Mouse (Mus musculus): ENCODE measurements around the gene Ocln. TPM values are rescaled to one million over a fixed set of nuclear protein-coding genes. Genes with fewer than 3 reads are reported as not detected.

Ocln gene
- polyA plus RNA-seq, 2 experiments = 3.1 to 8.8 TPM

DNA sequence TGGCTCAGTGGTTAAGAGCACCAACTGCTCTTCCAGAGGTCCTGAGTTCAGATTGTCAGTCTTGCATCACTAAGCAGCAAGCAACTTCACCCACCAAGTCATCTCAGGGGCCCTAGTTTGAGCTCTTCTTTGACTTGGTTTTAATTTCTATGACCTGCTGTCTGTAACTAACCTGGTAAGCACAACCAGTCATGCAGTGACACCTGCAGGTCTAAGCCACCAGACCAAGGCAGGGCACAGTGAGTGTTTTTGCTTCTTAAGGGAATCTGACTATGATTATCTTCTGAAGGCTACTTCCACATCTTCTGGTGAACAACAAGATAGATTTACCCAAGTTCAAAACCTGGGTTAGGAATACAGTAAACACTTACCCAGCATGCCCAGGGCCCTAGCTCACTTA is 27.4 kb upstream of the Ocln start:
- H3K4me2 ChIP-seq (replicated peaks; ENCODE audit: low read depth, low read length, severe bottlenecking) = no peak overlapping the region
- ATAC-seq (ENCODE audit: low FRiP score, low read depth) (no peak), DNase-seq (ENCODE audit: low spot score) (no peak)
- no peaks in the 10 kb centered on the region for H3K27me3 ChIP-seq (ENCODE audit: control insufficient read depth, insufficient read depth, low read length)
- no peak overlapping the region for H3K9ac ChIP-seq (ENCODE audit: low read depth, low read length, severe bottlenecking)
- H3K9me3 ChIP-seq (ENCODE audit: control insufficient read depth, low read length) = no peaks in the 10 kb centered on the region
- no peaks in the 10 kb centered on the region for H3K36me3 ChIP-seq (ENCODE audit: control insufficient read depth, insufficient read depth, low read length)
- no peak overlapping the region for H3K27ac ChIP-seq (replicated peaks; ENCODE audit: low read depth, low read length)
- H3K4me1 ChIP-seq (ENCODE audit: control insufficient read depth, insufficient read depth, low read length) = no peaks in the 10 kb centered on the region
- no peak overlapping the region for H3K4me3 ChIP-seq (replicated peaks; ENCODE audit: low read length)
- TF ChIP-seq POLR2A (IDR thresholded peaks at IDR 0.05; ENCODE audit: borderline replicate concordance, extremely low read depth, insufficient read depth, insufficient read length) = no peak

DNA sequence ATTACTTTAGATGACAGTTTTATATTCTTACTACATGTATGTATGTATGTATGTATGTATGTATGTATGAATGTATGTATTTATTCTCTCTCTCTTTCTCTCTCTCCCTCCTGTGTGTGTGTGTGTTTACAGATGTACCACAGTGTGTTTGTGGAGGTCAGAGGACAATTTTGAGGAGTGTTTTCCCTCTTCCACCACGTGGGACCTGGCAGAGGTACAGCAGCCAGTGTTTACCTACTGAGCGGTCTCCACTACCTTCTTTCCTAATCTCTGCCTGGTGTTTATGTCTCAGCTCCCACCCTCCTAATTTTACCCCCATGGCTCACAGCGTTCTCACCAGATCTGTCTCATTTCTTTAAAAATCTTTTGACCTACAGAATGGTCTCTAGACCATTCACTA is 26.7 kb upstream of the Ocln start:
- H3K9me3 ChIP-seq (ENCODE audit: control insufficient read depth, low read length) = no peaks in the 10 kb centered on the region
- H3K4me3 ChIP-seq (replicated peaks; ENCODE audit: low read length) = no peak overlapping the region
- no peak for TF ChIP-seq POLR2A (IDR thresholded peaks at IDR 0.05; ENCODE audit: borderline replicate concordance, extremely low read depth, insufficient read depth, insufficient read length)
- no peak overlapping the region for H3K9ac ChIP-seq (ENCODE audit: low read depth, low read length, severe bottlenecking)
- no peaks in the 10 kb centered on the region for H3K36me3 ChIP-seq (ENCODE audit: control insufficient read depth, insufficient read depth, low read length)
- 62% methylated on average over 3 of the region's 3 CpGs for WGBS
- no peak overlapping the region for H3K4me2 ChIP-seq (replicated peaks; ENCODE audit: low read depth, low read length, severe bottlenecking)
- no peak for DNase-seq (ENCODE audit: low spot score)
- no peaks in the 10 kb centered on the region for H3K4me1 ChIP-seq (ENCODE audit: control insufficient read depth, insufficient read depth, low read length)
- H3K27ac ChIP-seq (replicated peaks; ENCODE audit: low read depth, low read length) = no peak overlapping the region
- no peaks in the 10 kb centered on the region for H3K27me3 ChIP-seq (ENCODE audit: control insufficient read depth, insufficient read depth, low read length)
- ATAC-seq (ENCODE audit: low FRiP score, low read depth) = no peak

DNA sequence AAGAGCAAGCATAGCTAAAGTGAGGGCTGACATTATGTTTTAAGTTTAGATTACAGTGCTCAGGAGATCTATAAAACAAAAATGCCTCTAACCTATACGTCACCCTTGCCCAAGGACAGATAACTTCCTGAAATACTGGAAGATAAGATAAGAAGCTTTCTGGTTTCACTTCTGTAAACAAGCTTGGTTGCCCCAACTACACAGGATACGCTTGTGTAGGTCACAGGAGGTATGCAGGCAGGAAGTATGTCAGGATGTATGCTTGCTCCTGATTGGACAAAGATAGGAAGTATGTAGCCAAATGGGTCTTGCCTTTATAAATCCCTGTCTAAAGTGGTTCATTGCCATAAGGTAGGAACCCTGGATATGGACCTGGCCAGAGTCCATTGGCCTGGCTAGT is 23.4 kb upstream of the Ocln start:
- Histone ChIP-seq H3K9ac (ENCODE audit: low read depth, low read length, severe bottlenecking) (no peak overlapping the region), H3K9me3 (ENCODE audit: control insufficient read depth, low read length) (no peaks in the 10 kb centered on the region), H3K27me3 (ENCODE audit: control insufficient read depth, insufficient read depth, low read length) (no peaks in the 10 kb centered on the region), H3K27ac (replicated peaks; ENCODE audit: low read depth, low read length) (no peak overlapping the region), H3K36me3 (ENCODE audit: control insufficient read depth, insufficient read depth, low read length) (no peaks in the 10 kb centered on the region), H3K4me1 (ENCODE audit: control insufficient read depth, insufficient read depth, low read length) (no peaks in the 10 kb centered on the region), H3K4me3 (replicated peaks; ENCODE audit: low read length) (no peak overlapping the region), H3K4me2 (replicated peaks; ENCODE audit: low read depth, low read length, severe bottlenecking) (no peak overlapping the region)
- no peak for TF ChIP-seq POLR2A (IDR thresholded peaks at IDR 0.05; ENCODE audit: borderline replicate concordance, extremely low read depth, insufficient read depth, insufficient read length)
- no peak for ATAC-seq (ENCODE audit: low FRiP score, low read depth)
- WGBS = 69% methylated on average over 2 of the region's 2 CpGs
- DNase-seq (ENCODE audit: low spot score) = no peak

DNA sequence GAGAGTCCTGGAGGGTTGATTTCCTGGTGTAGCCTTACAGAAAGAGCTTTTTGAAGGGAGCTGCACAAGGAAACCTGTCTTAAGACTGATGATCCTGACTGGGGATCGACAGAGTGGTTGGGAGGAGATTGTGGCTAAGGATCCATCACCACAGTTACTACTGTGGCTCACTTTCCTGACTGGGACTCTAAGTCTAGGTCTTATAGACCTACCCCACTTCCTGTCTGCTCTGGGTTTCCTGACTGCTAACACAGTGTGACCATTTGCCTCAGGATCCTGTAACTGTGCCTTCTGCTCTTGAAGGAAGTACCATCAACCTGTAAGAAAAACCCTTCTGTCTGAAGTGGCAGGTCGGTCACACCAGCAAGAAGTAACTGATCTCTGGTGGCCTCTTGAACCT is 18.2 kb upstream of the Ocln start:
- H3K9ac ChIP-seq (ENCODE audit: low read depth, low read length, severe bottlenecking) = no peak overlapping the region
- H3K4me3 ChIP-seq (replicated peaks; ENCODE audit: low read length) = no peak overlapping the region
- no peaks in the 10 kb centered on the region for H3K36me3 ChIP-seq (ENCODE audit: control insufficient read depth, insufficient read depth, low read length)
- no peak overlapping the region for H3K27ac ChIP-seq (replicated peaks; ENCODE audit: low read depth, low read length)
- 47% methylated on average over 2 of the region's 2 CpGs for WGBS
- ATAC-seq (ENCODE audit: low FRiP score, low read depth) (no peak), DNase-seq (ENCODE audit: low spot score) (no peak)
- no peak for TF ChIP-seq POLR2A (IDR thresholded peaks at IDR 0.05; ENCODE audit: borderline replicate concordance, extremely low read depth, insufficient read depth, insufficient read length)
- H3K4me2 ChIP-seq (replicated peaks; ENCODE audit: low read depth, low read length, severe bottlenecking) = no peak overlapping the region
- no peaks in the 10 kb centered on the region for H3K27me3 ChIP-seq (ENCODE audit: control insufficient read depth, insufficient read depth, low read length)
- no peaks in the 10 kb centered on the region for H3K9me3 ChIP-seq (ENCODE audit: control insufficient read depth, low read length)
- no peaks in the 10 kb centered on the region for H3K4me1 ChIP-seq (ENCODE audit: control insufficient read depth, insufficient read depth, low read length)

DNA sequence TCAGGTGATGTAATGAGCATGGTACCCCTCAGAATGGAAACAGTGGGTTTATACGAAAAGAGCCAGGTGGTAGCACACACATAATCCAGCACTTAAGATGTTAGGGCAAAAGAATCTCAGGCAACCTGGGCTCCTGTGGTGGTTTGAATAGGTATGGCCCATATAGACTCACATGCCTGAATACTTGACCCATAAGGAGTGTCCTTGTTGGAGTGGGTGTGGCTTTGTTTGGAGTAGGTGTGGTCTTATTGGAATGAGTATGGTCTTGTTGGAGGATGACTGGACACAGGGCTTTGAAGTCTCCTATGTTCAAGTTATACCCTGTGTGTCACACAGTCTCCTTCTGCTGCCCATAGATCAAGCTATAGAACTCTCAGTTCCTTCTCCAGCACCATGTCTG is 15.8 kb upstream of the Ocln start:
- ATAC-seq (ENCODE audit: low FRiP score, low read depth) (no peak), DNase-seq (ENCODE audit: low spot score) (no peak)
- no peaks in the 10 kb centered on the region for H3K9me3 ChIP-seq (ENCODE audit: control insufficient read depth, low read length)
- WGBS = 88% methylated on average over 1 of the region's 1 CpGs
- no peak overlapping the region for H3K9ac ChIP-seq (ENCODE audit: low read depth, low read length, severe bottlenecking)
- no peaks in the 10 kb centered on the region for H3K36me3 ChIP-seq (ENCODE audit: control insufficient read depth, insufficient read depth, low read length)
- no peaks in the 10 kb centered on the region for H3K4me1 ChIP-seq (ENCODE audit: control insufficient read depth, insufficient read depth, low read length)
- TF ChIP-seq POLR2A (IDR thresholded peaks at IDR 0.05; ENCODE audit: borderline replicate concordance, extremely low read depth, insufficient read depth, insufficient read length) = no peak
- no peak overlapping the region for H3K27ac ChIP-seq (replicated peaks; ENCODE audit: low read depth, low read length)
- H3K4me3 ChIP-seq (replicated peaks; ENCODE audit: low read length) = no peak overlapping the region
- no peaks in the 10 kb centered on the region for H3K27me3 ChIP-seq (ENCODE audit: control insufficient read depth, insufficient read depth, low read length)
- no peak overlapping the region for H3K4me2 ChIP-seq (replicated peaks; ENCODE audit: low read depth, low read length, severe bottlenecking)

DNA sequence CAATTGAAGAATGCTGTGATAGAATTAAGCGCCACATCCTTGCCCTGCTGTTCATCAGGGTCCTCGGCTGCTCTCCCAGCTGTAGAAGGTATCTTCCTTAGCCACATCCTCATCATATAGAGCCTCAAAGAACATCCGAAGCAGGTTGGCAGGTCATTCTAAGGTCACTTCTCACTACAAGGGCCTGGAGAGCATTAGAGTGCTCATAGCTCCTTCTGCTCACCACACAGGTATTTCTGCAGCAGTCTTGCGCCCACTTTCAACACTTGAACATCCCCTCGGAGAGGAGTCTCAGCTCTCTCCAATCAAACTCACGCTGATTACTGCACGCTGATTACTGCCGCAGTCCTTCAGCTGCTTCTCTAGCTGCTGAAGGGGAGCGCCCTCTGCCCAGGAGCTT is 6.9 kb upstream of the Ocln start:
- TF ChIP-seq POLR2A (IDR thresholded peaks at IDR 0.05; ENCODE audit: borderline replicate concordance, extremely low read depth, insufficient read depth, insufficient read length) = no peak
- no peaks in the 10 kb centered on the region for H3K27me3 ChIP-seq (ENCODE audit: control insufficient read depth, insufficient read depth, low read length)
- H3K9ac ChIP-seq (ENCODE audit: low read depth, low read length, severe bottlenecking) = no peak overlapping the region
- H3K27ac ChIP-seq (replicated peaks; ENCODE audit: low read depth, low read length) = no peak overlapping the region
- WGBS = 72% methylated on average over 9 of the region's 9 CpGs
- H3K4me1 ChIP-seq (ENCODE audit: control insufficient read depth, insufficient read depth, low read length) = no peaks in the 10 kb centered on the region
- ATAC-seq (ENCODE audit: low FRiP score, low read depth) (no peak), DNase-seq (ENCODE audit: low spot score) (no peak)
- H3K36me3 ChIP-seq (ENCODE audit: control insufficient read depth, insufficient read depth, low read length) = no peaks in the 10 kb centered on the region
- H3K4me3 ChIP-seq (replicated peaks; ENCODE audit: low read length) = no peak overlapping the region
- H3K4me2 ChIP-seq (replicated peaks; ENCODE audit: low read depth, low read length, severe bottlenecking) = no peak overlapping the region
- no peaks in the 10 kb centered on the region for H3K9me3 ChIP-seq (ENCODE audit: control insufficient read depth, low read length)

Data from limb, embryonic 14.5 days (tissue).